Mouse (Mus musculus): ENCODE measurements around the gene Fmnl2. TPM values are rescaled to one million over a fixed set of nuclear protein-coding genes. Genes with fewer than 3 reads are reported as not detected.

Fmnl2 gene
- polyA plus RNA-seq, 1 experiment from 2014 or later, result 1.8 TPM

DNA sequence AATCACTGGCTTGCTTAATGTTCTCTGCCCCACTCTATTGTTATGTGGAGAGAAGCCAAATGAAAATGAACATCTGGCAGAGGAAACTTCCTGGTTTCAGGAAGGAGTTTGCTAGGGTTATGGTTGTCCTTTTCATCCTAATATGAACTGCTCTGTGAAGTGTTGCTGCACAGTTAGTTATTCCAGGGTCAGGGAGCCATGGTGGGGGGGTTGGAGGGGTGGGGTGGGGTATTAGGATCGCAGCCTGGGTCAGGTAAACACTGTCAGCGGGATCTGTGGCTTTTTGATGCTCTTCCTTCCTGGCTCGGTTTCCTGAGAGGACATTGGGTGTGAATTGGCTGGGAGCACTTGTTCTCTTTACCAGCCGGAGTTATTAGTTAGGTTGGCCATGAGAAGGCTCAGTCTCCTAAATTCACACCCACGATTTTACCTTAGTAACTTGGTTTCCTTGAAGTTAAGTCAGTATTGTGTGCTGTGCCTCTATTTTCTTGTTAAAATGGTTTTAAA is 134.1 kb downstream of the Fmnl2 start:
- Histone ChIP-seq H3K36me3 (ENCODE audit: control insufficient read depth, insufficient read depth, low read length) (no peaks in the 10 kb centered on the region), H3K27me3 (replicated peaks; ENCODE audit: control insufficient read depth, insufficient read depth, low read length) (no peaks in the 10 kb centered on the region), H3K9me3 (ENCODE audit: control insufficient read depth, low read length) (no peaks in the 10 kb centered on the region), H3K9ac (ENCODE audit: low read depth, low read length) (no peak overlapping the region; the same call in 1 of the 2 replicates), H3K4me2 (ENCODE audit: low read depth, low read length) (no peak overlapping the region), H3K4me3 (ENCODE audit: low read length) (no peak overlapping the region), H3K4me1 (ENCODE audit: control insufficient read depth, insufficient read depth, low read length) (peaks cover 14% of the 10 kb centered on the region), H3K27ac (ENCODE audit: low read length) (peak overlapping the region; percentile 53; the same call in 1 of the 2 replicates)
- no peak for ATAC-seq
- 56% methylated on average over 5 of the region's 5 CpGs for WGBS

DNA sequence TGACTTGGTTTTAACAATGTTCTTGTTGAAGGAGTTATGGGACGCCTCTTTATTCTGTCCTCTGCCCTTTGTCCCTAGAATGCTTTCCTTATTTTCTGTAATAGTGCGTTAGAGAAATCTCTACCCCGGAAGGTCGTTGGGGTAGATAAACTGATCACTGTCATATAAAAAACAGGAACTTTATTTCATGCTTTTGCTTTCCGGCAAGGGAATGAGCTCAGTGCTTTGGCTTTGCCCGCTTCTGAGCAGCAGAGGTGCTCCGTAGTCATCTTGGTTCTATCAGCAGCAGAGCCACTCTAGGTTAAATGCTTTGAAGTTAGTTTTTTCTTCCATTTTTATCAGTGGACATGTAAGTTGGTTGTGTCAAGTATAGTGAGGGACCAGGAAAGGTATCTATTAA is 135.6 kb downstream of the Fmnl2 start:
- no peak for ATAC-seq

DNA sequence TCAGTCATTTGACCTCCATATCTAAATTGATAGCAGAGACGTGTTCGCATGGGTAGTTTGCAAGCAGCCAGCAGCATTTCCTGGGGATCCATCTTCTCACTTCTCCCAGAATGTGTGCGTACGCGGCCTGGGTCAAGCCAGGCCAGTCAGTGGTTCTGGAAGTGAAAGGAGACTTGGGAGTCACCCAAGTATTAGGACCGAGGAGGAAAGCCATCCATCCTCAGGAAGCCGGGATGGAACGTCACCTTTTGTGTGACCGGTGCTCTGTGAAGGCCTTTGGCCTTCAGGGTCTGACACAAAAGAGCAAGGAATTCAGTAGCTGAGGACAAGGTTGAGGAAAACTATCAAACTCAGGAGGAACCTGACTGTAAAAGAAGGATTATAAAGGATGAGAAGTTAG is 136.9 kb downstream of the Fmnl2 start:
- Histone ChIP-seq H3K9ac (ENCODE audit: low read depth, low read length) (no peak overlapping the region), H3K27me3 (replicated peaks; ENCODE audit: control insufficient read depth, insufficient read depth, low read length) (no peaks in the 10 kb centered on the region), H3K4me1 (ENCODE audit: control insufficient read depth, insufficient read depth, low read length) (peaks cover 10% of the 10 kb centered on the region; the same call in 1 of the 2 replicates), H3K4me2 (ENCODE audit: low read depth, low read length) (no peak overlapping the region), H3K9me3 (ENCODE audit: control insufficient read depth, low read length) (no peaks in the 10 kb centered on the region), H3K27ac (ENCODE audit: low read length) (no peak overlapping the region), H3K36me3 (ENCODE audit: control insufficient read depth, insufficient read depth, low read length) (no peaks in the 10 kb centered on the region), H3K4me3 (ENCODE audit: low read length) (no peak overlapping the region)
- no peak for ATAC-seq
- WGBS, result 86% methylated on average over 9 of the region's 9 CpGs

More for the DNA sequence above, 135.6 kb downstream of the Fmnl2 start:
- 86% methylated on average over 7 of the region's 7 CpGs for WGBS
- Histone ChIP-seq H3K9ac (ENCODE audit: low read depth, low read length) (no peak overlapping the region), H3K4me1 (ENCODE audit: control insufficient read depth, insufficient read depth, low read length) (peaks cover 10% of the 10 kb centered on the region; the same call in 1 of the 2 replicates), H3K27me3 (replicated peaks; ENCODE audit: control insufficient read depth, insufficient read depth, low read length) (no peaks in the 10 kb centered on the region), H3K27ac (ENCODE audit: low read length) (no peak overlapping the region), H3K4me2 (ENCODE audit: low read depth, low read length) (no peak overlapping the region), H3K4me3 (ENCODE audit: low read length) (no peak overlapping the region), H3K9me3 (ENCODE audit: control insufficient read depth, low read length) (no peaks in the 10 kb centered on the region), H3K36me3 (ENCODE audit: control insufficient read depth, insufficient read depth, low read length) (no peaks in the 10 kb centered on the region)

DNA sequence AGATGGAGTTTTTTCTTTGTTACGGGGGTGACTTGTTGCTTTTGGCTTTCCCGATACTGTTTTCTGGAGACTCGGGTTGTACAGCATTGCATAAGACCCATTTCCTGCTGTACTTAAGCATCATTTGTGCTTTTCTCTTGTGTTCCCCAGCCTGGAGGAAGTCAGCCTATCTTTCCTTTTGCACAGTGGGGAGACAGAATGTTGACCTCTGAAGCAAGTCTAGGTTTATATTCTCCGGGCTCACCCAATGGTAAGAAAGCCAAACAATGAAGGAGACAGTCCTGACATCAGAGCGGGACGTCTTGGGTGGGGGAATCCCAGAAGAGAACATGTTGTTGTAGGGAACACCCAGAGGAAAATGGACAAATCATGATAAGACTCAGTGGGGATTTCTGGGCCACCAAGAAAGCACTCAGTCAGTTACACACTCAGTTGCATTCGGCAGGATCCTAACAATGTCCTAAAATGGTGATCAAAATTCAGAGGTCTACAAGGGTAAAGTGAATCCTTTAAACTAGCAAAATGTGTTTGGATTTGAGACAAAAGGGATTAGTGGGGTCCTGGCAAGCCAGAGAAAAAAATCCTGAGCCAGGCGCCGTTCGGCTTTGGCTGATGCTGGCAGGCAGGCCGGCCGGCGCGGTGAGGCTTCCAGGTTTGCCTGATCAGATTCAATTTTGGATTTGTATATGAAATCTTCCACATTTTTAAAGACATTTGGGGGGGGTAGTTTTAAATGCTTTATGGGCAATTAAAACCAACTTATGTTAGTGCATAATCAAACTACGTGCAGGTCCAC is 140.5 kb downstream of the Fmnl2 start:
- no peak overlapping the region for H3K9ac ChIP-seq (ENCODE audit: low read depth, low read length)
- no peak overlapping the region for H3K4me3 ChIP-seq (ENCODE audit: low read length)
- no peak overlapping the region for H3K27ac ChIP-seq (ENCODE audit: low read length)
- no peak overlapping the region for H3K4me2 ChIP-seq (ENCODE audit: low read depth, low read length)
- no peaks in the 10 kb centered on the region for H3K27me3 ChIP-seq (replicated peaks; ENCODE audit: control insufficient read depth, insufficient read depth, low read length)
- H3K9me3 ChIP-seq (ENCODE audit: control insufficient read depth, low read length), result no peaks in the 10 kb centered on the region
- H3K36me3 ChIP-seq (ENCODE audit: control insufficient read depth, insufficient read depth, low read length), result no peaks in the 10 kb centered on the region
- no peak for ATAC-seq
- WGBS, result 78% methylated on average over 15 of the region's 15 CpGs
- H3K4me1 ChIP-seq (ENCODE audit: control insufficient read depth, insufficient read depth, low read length), result no peaks in the 10 kb centered on the region

- Histone ChIP-seq H3K4me3 (ENCODE audit: low read length) (no peak overlapping the region), H3K27ac (ENCODE audit: low read length) (no peak overlapping the region), H3K27me3 (replicated peaks; ENCODE audit: control insufficient read depth, insufficient read depth, low read length) (no peaks in the 10 kb centered on the region), H3K9ac (ENCODE audit: low read depth, low read length) (no peak overlapping the region), H3K4me2 (ENCODE audit: low read depth, low read length) (no peak overlapping the region), H3K36me3 (ENCODE audit: control insufficient read depth, insufficient read depth, low read length) (no peaks in the 10 kb centered on the region), H3K9me3 (ENCODE audit: control insufficient read depth, low read length) (no peaks in the 10 kb centered on the region), H3K4me1 (ENCODE audit: control insufficient read depth, insufficient read depth, low read length) (no peaks in the 10 kb centered on the region)
- no peak for ATAC-seq
- 51% methylated on average over 3 of the region's 3 CpGs for WGBS
Measured at GRCm38 (mm10) chr2:52999524-52999969, 141.9 kb downstream of the Fmnl2 start.

- no peaks in the 10 kb centered on the region for H3K9me3 ChIP-seq (ENCODE audit: control insufficient read depth, low read length)
- 92% methylated on average over 3 of the region's 3 CpGs for WGBS
- H3K27me3 ChIP-seq (replicated peaks; ENCODE audit: control insufficient read depth, insufficient read depth, low read length), result no peaks in the 10 kb centered on the region
- H3K4me1 ChIP-seq (ENCODE audit: control insufficient read depth, insufficient read depth, low read length), result no peaks in the 10 kb centered on the region
- H3K36me3 ChIP-seq (ENCODE audit: control insufficient read depth, insufficient read depth, low read length), result no peaks in the 10 kb centered on the region
- no peak overlapping the region for H3K9ac ChIP-seq (ENCODE audit: low read depth, low read length)
- ATAC-seq, result no peak
- H3K4me3 ChIP-seq (ENCODE audit: low read length), result no peak overlapping the region
- H3K4me2 ChIP-seq (ENCODE audit: low read depth, low read length), result no peak overlapping the region
- no peak overlapping the region for H3K27ac ChIP-seq (ENCODE audit: low read length)
Measured at GRCm38 (mm10) chr2:53000446-53000845, 142.8 kb downstream of the Fmnl2 start.

- WGBS, result 84% methylated on average over 7 of the region's 7 CpGs
- Histone ChIP-seq H3K27ac (ENCODE audit: low read length) (no peak overlapping the region), H3K4me1 (ENCODE audit: control insufficient read depth, insufficient read depth, low read length) (no peaks in the 10 kb centered on the region), H3K27me3 (replicated peaks; ENCODE audit: control insufficient read depth, insufficient read depth, low read length) (no peaks in the 10 kb centered on the region), H3K36me3 (ENCODE audit: control insufficient read depth, insufficient read depth, low read length) (no peaks in the 10 kb centered on the region), H3K9me3 (ENCODE audit: control insufficient read depth, low read length) (no peaks in the 10 kb centered on the region), H3K9ac (ENCODE audit: low read depth, low read length) (no peak overlapping the region), H3K4me2 (ENCODE audit: low read depth, low read length) (no peak overlapping the region), H3K4me3 (ENCODE audit: low read length) (no peak overlapping the region)
- no peak for ATAC-seq
Measured at GRCm38 (mm10) chr2:53006161-53006560, 148.5 kb downstream of the Fmnl2 start.

GRCm38 (mm10) chr2:53007142-53007541 is 149.5 kb downstream of the Fmnl2 start:
- Histone ChIP-seq H3K9ac (ENCODE audit: low read depth, low read length) (no peak overlapping the region), H3K36me3 (ENCODE audit: control insufficient read depth, insufficient read depth, low read length) (no peaks in the 10 kb centered on the region), H3K4me3 (ENCODE audit: low read length) (no peak overlapping the region), H3K4me1 (ENCODE audit: control insufficient read depth, insufficient read depth, low read length) (peaks cover 1% of the 10 kb centered on the region; the same call in 1 of the 2 replicates), H3K9me3 (ENCODE audit: control insufficient read depth, low read length) (no peaks in the 10 kb centered on the region), H3K4me2 (ENCODE audit: low read depth, low read length) (no peak overlapping the region), H3K27ac (ENCODE audit: low read length) (no peak overlapping the region), H3K27me3 (replicated peaks; ENCODE audit: control insufficient read depth, insufficient read depth, low read length) (no peaks in the 10 kb centered on the region)
- ATAC-seq, result peak; percentile 33; the same call in 1 of the 2 replicates
- 16% methylated on average over 5 of the region's 5 CpGs for WGBS

DNA sequence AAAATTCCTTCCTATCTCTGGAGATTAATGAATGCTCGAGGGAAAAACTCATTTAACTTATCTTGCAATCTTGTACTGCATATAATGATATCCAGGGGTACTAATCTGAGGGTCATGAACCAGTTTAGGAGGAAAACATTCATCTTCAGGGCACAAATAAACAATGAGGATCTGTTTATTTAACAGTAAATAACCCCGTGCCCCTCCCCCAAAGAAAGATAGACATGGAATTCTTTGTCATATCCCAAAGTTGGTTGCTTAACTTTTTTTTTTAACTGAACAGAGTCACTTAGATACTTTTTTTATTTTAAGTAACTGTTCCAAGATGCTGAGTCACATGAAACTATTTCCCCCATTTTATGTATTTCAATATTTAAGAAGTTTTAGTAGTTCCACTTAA is 155.4 kb downstream of the Fmnl2 start:
- Histone ChIP-seq H3K27ac (ENCODE audit: low read length) (no peak overlapping the region), H3K4me2 (ENCODE audit: low read depth, low read length) (no peak overlapping the region), H3K27me3 (replicated peaks; ENCODE audit: control insufficient read depth, insufficient read depth, low read length) (no peaks in the 10 kb centered on the region), H3K4me1 (ENCODE audit: control insufficient read depth, insufficient read depth, low read length) (peaks cover 5% of the 10 kb centered on the region; the same call in 1 of the 2 replicates), H3K9ac (ENCODE audit: low read depth, low read length) (no peak overlapping the region), H3K9me3 (ENCODE audit: control insufficient read depth, low read length) (no peaks in the 10 kb centered on the region), H3K4me3 (ENCODE audit: low read length) (no peak overlapping the region), H3K36me3 (ENCODE audit: control insufficient read depth, insufficient read depth, low read length) (no peaks in the 10 kb centered on the region)
- 39% methylated on average over 2 of the region's 2 CpGs for WGBS
- no peak for ATAC-seq
